Mouse (Mus musculus) right cerebral cortex, postnatal 4 days (tissue): ENCODE results near the gene Otp.

Experiments used
- DNase-seq: peaks from one replicate; pipeline ENCODE4 v3.0.0-alpha.2; 2022

Gene Otp

DNA sequence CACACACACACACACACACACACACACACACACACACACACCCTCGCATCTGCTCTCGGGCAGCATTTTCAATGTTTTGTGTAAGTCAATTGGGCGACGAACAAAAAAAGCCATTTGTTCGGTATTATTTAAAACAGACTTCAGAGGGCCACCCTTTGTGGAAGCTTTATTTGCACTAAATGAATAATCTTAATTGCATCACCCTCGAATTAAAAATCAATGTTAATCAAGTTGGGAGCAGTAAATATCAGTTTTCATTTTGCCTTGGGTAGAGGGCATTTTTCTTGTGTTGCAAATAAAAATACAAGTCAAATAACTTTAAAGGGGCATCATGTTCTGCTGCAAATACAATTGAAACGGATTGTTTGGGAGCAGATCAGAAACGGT lies 1.4 kb upstream of the Otp start:
- DNase-seq, result no peak

DNA sequence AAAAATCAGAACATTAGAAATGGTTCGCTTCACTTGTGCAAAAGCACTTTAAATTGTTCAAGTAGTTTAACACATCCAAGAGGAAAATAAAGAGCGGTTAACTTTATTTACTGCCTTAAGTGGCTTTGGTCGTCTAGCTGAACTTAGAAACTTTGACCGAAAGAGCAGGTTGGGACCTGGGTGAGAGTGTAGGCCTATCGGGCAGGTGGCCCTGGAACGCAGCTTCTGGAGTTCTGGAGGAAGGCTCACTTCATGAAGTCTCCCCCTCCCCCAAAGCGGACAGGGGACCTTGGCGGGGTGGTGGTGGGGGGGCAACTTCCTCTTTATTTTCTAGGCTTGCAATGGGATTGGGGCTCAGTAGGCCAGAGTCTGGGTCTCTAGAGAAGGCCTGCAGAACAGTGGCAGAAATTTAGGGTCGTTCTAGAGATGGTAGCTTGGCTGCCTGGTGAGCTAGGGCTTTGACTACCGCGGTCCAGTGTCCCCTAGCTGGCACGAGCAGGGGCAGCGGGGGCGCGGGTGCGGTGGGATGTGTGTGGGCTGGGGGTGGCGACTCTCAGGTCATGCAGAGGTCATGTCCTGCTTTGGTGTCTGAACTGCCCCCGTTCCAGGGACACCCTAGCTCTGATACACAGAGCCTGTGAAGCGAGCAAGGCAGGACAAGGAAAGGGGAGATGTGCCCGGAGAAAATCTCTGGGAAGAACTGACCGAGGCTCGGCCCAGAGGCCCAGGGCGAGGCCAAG lies 576 bp upstream of the Otp start:
- DNase-seq, result peak; percentile 15

DNA sequence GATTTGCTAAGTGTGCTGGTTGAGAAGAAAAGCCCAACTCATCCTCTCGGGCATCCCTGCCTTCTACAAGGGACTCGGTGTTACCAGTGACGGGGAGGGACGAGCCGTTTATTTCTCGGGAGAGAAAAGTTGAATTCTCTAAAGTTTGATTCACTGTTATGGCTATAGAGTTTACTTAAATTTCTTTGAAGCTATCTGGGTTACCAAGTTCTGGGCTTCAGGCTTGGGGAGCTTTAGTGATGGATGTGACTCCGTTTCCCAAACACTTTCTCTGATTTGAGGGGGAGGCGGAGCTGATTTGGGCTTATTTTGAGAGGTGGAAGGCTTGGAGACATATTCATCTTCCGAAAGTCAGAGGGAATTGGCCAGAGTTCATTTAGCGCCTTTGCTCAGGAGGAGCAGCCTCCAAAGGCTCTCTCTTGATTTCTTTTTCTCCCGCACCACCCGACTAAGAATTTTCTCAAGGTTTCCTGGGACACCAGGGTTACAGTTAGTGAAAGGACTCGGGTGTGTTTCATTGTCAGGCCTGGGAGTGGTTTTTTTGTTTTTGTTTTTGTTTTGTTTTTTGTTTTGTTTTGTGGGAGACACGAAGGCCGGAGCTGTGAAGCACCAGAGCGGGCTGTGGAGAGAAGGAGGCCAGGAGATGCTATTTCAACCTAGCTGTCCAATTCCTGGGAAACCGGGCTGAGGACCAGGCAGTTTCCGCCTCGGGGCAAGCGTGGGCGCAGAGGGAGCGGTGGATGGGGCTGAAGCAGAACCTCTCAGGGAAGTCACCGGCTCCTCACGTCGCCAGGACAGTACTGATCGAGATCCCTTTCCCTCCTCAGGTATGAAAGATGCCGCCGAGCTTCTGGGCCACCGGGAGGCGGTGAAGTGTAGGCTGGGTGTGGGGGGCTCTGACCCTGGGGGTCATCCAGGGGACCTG lies 1.1 kb downstream of the Otp start:
- no peak for DNase-seq

DNA sequence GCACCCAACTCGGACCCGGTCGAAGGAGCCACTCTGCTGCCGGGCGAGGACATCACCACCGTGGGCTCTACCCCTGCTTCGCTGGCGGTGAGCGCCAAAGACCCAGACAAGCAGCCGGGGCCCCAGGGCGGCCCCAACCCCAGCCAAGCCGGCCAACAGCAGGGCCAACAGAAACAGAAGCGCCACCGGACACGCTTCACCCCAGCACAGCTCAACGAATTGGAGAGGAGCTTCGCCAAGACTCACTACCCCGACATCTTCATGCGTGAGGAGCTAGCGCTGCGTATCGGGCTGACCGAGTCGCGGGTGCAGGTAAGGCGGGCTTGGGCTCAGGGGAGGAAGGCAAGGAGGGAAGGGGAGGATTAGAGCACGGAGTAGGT lies 1.8 kb downstream of the Otp start:
- DNase-seq, result no peak

DNA sequence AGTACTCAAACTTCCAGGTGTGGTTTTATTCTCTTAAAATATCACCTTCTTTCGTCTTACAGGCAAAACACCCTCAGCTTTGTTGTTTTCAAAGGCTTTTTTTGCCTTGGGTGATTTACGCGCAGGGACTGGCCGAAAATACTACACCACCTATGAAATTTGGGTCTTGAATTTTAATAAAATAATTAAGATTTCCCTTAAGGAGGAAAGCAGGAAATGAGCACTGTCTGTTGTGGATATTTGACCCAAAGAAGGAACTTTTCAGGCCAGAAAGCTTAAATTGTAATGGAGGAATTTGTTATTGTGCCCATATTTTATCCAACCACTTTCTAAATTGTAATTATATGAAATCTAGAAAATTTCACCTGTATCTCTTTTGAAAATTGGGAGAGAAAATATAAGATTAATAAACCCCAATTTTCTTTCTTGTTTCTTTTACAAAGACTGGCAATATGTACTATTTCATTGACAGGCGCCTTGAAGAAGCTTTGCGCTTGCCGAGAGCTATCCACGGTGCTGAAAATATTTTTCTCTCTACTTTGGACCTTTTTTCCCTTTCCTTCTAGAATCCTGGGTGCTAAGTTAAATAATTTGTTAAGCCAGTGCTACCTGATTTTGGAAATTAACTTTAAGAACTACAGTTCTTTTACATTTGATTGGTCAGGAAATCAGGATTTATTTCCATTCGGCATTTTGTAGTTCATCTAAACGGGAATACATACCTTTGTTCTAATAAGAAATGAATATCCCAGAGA lies 2.8 kb downstream of the Otp start:
- no peak for DNase-seq

DNA sequence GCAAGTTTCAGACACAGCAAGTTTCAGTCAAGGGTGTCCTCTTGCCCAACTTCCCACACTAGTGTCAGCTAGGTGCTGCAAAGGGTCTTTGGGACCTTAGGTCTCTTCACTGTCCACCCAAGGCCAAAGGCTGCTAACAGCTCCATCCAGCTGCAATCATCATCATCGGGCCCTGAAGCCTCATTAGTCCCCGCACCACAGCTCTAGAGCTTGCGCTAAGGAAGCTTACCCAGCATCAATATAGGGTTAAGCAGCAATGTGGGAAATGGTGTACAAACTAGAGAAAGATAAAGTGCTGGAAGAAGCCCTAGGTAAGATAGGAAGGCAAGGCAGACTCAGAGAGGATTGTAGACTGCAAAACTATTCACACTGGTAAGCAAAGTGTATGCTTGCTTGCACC lies 5.8 kb downstream of the Otp start:
- DNase-seq, result no peak

DNA sequence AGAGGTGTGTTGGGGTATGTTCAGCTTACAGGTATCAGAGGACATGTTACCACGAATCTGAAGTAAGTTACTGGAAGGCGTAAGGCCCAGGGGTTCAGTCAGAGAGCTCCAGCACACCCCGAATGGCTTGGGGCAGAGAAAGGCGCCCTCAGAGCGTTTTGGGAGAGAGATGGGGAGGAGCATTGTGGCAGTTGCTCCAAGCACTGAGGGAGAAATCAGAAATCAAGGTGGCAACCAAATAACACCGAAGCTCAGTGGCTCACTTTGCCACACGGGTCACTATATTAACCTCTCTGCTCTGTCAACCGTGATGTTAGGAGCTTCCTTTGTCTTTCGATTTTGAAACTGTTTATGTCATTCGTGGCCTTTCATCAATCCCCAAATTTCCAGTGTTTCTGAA lies 6.8 kb downstream of the Otp start:
- no peak for DNase-seq

DNA sequence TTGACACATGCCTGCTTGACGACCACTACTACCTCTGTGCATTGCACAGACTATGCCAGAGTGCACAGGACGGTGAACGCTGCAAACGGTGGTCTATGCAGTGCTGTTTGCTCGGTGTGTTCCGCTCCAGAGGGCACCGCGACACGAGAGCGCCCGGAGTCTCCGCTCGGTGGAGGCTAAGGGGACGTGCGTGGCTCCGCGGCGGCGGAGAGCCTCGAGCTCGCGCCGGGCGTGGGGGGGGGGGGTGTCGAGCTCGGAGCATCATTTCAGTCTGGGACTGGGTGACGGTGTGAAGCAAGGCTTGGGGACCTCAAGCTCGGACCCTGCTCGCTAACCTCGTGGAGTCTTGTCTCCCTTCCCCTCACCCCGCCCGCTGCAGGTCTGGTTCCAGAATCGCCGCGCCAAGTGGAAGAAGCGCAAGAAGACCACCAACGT lies 7.3 kb downstream of the Otp start:
- no peak for DNase-seq

DNA sequence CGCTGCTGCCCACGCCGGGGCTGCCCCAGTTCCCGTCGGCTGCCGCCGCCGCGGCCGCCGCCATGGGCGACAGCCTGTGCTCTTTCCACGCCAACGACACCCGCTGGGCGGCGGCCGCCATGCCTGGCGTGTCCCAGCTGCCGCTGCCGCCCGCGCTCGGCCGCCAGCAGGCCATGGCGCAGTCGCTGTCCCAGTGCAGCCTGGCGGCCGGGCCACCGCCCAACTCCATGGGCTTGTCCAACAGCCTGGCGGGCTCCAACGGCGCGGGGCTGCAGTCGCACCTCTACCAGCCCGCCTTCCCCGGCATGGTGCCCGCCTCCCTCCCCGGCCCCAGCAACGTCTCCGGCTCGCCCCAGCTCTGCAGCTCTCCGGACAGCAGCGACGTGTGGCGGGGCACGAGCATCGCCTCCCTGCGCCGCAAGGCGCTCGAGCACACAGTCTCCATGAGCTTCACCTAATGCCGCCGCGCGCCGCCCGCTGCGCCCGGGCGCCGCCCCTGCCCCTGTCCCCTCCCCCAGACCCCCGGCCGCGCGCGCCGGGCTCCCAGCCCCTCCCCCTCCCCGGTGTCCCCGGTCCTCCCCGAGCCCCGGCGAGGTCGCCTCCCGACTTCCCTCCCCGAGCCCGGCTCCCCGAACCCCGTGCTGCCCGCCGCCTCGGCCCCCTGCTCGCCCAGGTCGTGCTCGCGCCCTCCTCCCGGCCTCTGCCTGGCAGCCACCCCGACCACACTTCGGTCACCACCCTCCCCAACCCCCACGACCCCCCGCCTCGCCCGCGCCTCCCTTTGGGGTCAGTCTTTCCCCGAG lies 8.0 kb downstream of the Otp start:
- DNase-seq, result peak; percentile 33

DNA sequence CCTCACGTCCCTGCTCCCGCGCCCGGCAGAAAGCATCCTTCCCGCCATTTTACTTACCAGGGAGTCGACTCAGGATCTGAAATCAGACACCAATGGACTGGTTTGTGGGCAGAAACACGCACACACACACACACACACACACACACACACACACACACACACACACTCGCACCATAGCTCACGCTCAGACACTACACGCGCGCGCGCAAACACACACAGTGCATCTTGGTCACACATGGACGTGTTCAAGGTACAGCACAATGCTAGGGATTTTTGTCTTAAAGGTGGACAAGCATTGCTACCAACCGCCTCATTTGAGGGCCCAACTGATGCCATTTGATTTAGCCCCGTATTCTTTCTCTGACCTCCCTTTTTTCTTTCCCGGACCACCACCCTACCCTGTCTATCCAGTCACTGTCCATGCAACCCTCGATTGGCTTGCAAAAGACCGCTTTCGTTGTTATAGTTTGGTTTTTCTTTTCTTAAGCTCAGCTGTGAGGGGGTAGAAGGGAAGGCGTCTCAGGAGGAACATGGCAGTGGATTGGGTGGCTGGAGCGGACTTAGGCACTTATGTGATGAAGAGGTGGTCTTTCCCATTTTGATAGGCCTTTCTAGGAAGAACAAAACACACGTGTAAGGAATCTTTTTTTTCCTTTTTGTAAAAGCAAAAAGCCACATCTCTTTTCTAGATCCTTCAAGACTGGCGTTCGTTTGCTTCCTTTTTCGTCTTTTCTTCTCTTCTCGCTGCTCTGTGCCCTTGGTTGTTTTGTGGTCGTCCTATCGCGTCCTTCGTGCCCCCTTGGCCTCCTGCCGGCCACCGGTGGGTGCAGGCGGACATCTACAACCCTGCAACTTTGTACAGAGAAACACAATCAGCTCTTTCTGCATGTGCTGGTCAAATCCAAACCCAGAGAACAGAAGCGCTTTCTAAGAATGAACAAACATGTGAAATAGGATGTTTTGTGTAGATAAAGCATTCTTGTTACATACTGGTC lies 8.9 kb downstream of the Otp start:
- no peak for DNase-seq

DNA sequence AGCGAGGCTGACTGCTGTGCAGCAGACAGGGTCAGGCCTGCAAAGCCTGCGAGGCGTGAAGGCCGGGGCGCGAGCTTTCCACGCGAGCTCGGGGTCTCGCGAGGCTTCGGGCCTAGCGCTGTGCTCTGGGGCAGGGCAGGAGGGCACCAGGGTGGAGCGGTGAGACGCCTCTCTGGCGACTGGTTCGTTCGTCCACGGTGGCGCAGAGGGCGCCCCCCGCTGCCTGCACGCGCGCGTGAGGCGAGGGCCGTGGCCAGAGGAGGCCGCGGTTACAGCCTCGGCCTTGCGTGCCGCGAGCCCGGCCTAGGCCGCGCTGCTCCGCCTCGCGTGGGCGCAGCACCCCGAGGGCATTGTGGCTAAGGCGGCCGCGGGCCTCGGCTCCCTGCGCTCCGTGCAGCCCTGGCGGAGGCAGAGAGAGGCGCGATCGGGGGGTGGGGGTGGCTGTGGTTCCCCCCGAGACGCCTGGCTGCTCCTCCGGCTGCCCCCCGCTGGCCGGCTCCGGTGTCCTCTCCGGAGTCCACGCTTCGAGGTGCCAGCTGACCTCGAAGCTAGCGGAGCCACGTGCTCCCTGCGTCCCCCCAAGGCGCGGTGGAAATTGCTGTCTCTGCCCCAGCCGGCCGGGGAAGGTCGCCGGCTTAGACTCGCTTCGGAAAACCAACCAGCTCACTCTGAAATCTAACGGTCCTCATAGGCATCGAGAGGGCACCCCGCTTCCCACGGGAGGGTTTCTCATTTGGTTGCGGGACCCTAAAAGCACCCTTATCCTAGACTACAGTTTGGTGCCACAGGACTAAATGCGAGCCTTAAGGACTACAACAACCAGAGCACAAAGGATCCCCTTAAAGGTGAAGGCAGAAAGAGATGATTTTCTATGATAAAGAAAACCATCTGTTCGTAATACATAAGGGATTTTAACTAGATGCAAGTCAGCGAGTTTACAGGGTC lies 10.2 kb downstream of the Otp start:
- no peak for DNase-seq

DNA sequence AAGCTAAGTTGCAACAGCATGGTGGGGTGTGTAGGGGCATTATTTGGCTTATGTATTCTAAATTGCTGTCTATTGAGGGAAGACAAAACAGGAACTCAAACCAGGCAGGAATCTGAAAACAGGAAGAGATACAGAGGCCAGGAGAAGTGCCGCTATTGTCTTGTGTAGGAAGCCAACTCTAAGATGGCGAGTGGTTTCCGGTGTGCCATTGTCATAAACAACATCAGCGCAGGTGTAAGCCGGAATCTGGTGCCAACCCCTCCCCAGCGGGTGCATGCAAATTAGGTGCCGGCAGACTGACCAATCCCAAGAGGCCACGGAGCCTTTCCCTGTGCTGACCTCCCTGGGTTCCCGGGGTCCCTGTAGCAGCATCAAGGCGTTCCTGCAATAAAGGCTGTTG lies 32.4 kb downstream of the Otp start:
- no peak for DNase-seq

DNA sequence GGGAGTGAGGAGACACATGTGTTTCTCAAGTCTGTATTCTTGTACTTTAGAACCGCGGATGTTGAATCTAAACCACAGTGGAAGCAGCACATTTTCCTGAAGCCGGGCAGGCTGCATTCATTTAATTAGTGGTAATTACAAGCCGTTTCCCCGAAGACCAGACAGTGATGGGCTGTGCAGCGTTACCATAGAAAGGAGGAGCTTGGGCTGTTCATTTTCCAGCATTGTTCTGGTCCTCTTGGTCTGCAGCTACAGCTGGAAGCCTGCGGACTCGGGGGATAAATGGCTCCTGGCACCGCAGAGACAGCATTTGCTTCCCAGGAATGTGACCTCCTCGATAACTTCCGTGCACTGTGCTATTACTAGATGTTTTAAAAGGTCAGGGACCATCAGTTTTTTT lies 37.6 kb downstream of the Otp start:
- no peak for DNase-seq

DNA sequence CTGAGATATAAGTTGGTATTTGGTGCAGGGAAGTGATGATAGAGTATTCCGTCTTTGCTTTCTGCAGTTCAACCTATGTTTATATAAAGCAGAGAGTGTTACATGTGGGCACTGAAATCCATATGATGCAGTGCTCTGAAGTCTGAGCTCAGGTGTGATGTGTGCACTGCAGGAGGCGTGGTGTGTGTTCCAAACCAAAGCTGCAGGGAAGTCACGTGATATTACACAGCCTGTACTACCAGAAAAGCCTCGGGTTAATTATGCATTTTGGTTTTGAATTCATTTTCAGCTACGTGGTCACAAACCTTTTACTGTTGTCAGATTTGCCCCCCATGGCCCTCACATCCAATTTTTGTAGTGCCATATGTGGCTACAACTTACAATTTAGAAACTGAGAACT lies 40.3 kb downstream of the Otp start:
- no peak for DNase-seq

DNA sequence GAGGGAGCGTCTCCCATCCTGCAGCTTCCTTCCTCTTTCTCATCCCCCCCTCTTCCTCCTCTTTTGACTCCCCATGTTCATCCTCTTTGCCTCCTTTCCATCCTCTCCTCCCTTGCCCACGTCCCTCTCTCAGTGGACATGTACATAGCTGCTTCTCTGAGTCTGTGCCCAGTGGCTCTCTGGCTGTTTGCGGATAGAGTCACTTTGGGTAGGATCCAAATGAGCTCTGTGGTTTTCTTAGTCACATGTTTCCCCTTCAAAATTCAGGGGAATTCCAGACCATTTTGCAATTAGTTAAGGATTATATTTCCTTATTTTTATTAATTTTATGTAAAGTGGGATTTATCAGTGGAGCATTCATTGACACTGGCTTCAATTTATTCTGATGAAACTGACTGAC lies 52.7 kb downstream of the Otp start:
- DNase-seq, result no peak
